In the genomic region with DNA sequence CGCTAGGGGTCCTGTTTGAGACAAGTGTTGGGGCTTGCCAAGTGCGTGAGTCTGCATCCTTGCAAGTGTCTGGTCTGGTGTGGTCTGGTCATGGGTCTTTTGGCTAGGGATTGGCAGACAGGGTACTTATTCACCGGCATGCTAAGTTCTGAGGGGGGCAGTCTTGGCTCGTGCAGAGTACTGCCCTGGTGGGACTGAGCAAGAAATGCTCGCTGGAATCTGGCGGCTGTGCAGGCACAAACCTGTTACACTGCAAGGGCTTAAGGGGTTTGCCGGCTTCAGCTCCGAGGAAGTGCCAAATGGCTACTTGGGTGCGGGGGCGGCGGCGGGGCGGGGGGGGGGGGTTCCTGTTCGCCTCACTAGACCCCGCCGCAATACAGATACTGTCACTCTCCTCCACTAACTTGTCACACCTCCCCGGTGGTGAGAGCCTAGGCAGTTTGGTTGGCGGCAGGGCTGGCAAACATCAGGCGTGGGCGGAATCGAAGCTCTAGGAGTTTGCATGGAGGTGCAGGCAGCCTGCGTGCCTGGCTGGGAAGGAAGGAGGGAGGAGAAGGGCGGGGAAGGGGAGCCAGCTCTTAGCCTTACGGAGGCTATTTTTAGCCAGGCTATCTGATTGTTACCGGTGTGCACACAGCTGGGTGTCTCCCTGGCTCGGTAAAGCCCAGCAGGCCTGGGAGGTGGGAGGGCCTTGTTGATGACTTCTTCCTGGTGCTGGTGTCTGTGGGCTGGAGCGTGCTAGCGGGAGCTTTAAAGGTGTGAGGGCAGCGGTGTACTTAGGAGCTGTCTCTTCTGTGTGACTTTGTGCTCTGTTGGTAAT, we compare ENCODE assay signal across 8 mouse cellular contexts. TPM values are rescaled to one million over a fixed set of nuclear protein-coding genes. Genes with fewer than 3 reads are reported as not detected.
A peak's percentile ranks its signal among the peaks of the same experiment; 100 is the strongest.
DNase-seq lines count a peak whose midpoint lies in the region; ATAC-seq and TF ChIP-seq lines count a peak whose summit lies in the region.

No protein-coding gene starts in this region.

- H3K9ac ChIP-seq in kidney, embryonic 15.5 days: peak overlapping the region; percentile 29; the same call in 1 of the 2 replicates
- peak overlapping the region; percentile 1; the same call in 1 of the 2 replicates for H3K9ac ChIP-seq in liver, adult 2 months (ENCODE audit: low read depth, low read length)
- H3K9ac ChIP-seq in stomach, embryonic 16.5 days (ENCODE audit: low read length): peak overlapping the region; percentile 72

- no peak overlapping the region for H3ac ChIP-seq in myocyte (ENCODE audit: control insufficient read depth, insufficient read length)

- peaks cover 15% of the 10 kb centered on the region; the same call in 1 of the 2 replicates for H3K36me3 ChIP-seq in heart, embryonic 10.5 days
- peaks cover 36% of the 10 kb centered on the region for H3K36me3 ChIP-seq in kidney, embryonic 15.5 days
- peaks cover 9% of the 10 kb centered on the region; the same call in 1 of the 2 replicates for H3K36me3 ChIP-seq in liver, adult 2 months (ENCODE audit: control insufficient read depth, insufficient read depth, low read length)
- H3K36me3 ChIP-seq in myocyte (ENCODE audit: control insufficient read depth, insufficient read depth): no peaks in the 10 kb centered on the region
- peaks cover 3% of the 10 kb centered on the region; the same call in 1 of the 2 replicates for H3K36me3 ChIP-seq in stomach, embryonic 16.5 days (ENCODE audit: control insufficient read depth, insufficient read depth, low read length)

- TF ChIP-seq POLR2A in bone marrow, adult 2 months (IDR thresholded peaks at IDR 0.05; ENCODE audit: borderline replicate concordance, control insufficient read depth, low read depth, low read length): peak; percentile 28; the same call in 1 of the 2 replicates
- TF ChIP-seq POLR2A in embryonic fibroblast, embryonic 13.5 days (IDR thresholded peaks at IDR 0.05; ENCODE audit: low read depth, low read length): 0 out of 2 replicates have a peak, but pooled peaks have one; percentile 22
- no peak for TF ChIP-seq POLR2A in liver, adult 2 months (IDR thresholded peaks at IDR 0.05; ENCODE audit: extremely low read depth, insufficient read depth, low read length)
- TF ChIP-seq POLR2A in myocyte (IDR thresholded peaks at IDR 0.05; ENCODE audit: insufficient read length, low read depth): no peak

- peak; percentile 61 to 66 for DNase-seq in B cell, adult 2 months
- peak; percentile 96 for DNase-seq in heart, embryonic 10.5 days (ENCODE audit: low spot score)
- peak; percentile 60 for DNase-seq in liver, adult 2 months (ENCODE audit: extremely low read depth, low read depth, low spot score)

- H3K4me3 ChIP-seq in bone marrow, adult 2 months (replicated peaks; ENCODE audit: control insufficient read depth, low read depth, low read length): peak overlapping the region; percentile 42
- peak overlapping the region; percentile 18 for H3K4me3 ChIP-seq in embryonic fibroblast, embryonic 13.5 days (ENCODE audit: insufficient read depth, low read length)
- H3K4me3 ChIP-seq in heart, embryonic 10.5 days: peak overlapping the region; percentile 66
- peak overlapping the region; percentile 40 for H3K4me3 ChIP-seq in kidney, embryonic 15.5 days (replicated peaks)
- peak overlapping the region; percentile 10 for H3K4me3 ChIP-seq in liver, adult 2 months (ENCODE audit: insufficient read depth, low read depth, low read length)
- H3K4me3 ChIP-seq in myocyte: peak overlapping the region; percentile 10
- H3K4me3 ChIP-seq in stomach, embryonic 16.5 days (replicated peaks; ENCODE audit: low read length): peak overlapping the region; percentile 47

- peaks cover 15% of the 10 kb centered on the region; the same call in 1 of the 2 replicates for H3K79me2 ChIP-seq in liver, adult 2 months (ENCODE audit: control insufficient read depth, insufficient read depth, low read length)
- H3K79me2 ChIP-seq in myocyte (ENCODE audit: control insufficient read depth, insufficient read depth): peaks cover 11% of the 10 kb centered on the region

- no peaks in the 10 kb centered on the region for H3K9me3 ChIP-seq in heart, embryonic 10.5 days
- no peaks in the 10 kb centered on the region for H3K9me3 ChIP-seq in kidney, embryonic 15.5 days (replicated peaks)
- no peaks in the 10 kb centered on the region for H3K9me3 ChIP-seq in stomach, embryonic 16.5 days (replicated peaks; ENCODE audit: control insufficient read depth, low read length)

- H3K4me1 ChIP-seq in bone marrow, adult 2 months (ENCODE audit: control insufficient read depth, insufficient read depth, low read length): peaks cover 6% of the 10 kb centered on the region
- H3K4me1 ChIP-seq in embryonic fibroblast, embryonic 13.5 days (ENCODE audit: control insufficient read depth, insufficient read depth, low read length): peaks cover 24% of the 10 kb centered on the region
- H3K4me1 ChIP-seq in heart, embryonic 10.5 days: peaks cover 50% of the 10 kb centered on the region
- H3K4me1 ChIP-seq in kidney, embryonic 15.5 days: peaks cover 50% of the 10 kb centered on the region
- H3K4me1 ChIP-seq in liver, adult 2 months (ENCODE audit: control insufficient read depth, insufficient read depth, low read length): peaks cover 28% of the 10 kb centered on the region
- H3K4me1 ChIP-seq in stomach, embryonic 16.5 days (ENCODE audit: control insufficient read depth, insufficient read depth, low read length): peaks cover 37% of the 10 kb centered on the region

- H3K27ac ChIP-seq in bone marrow, adult 2 months (ENCODE audit: control insufficient read depth, insufficient read depth, low read depth, low read length, poor library complexity): peak overlapping the region; percentile 23; the same call in 1 of the 2 replicates
- H3K27ac ChIP-seq in embryonic fibroblast, embryonic 13.5 days (ENCODE audit: insufficient read depth, low read length): peak overlapping the region; percentile 39; the same call in 1 of the 2 replicates
- H3K27ac ChIP-seq in heart, embryonic 10.5 days: peak overlapping the region; percentile 90
- H3K27ac ChIP-seq in kidney, embryonic 15.5 days: peak overlapping the region; percentile 67
- no peak overlapping the region for H3K27ac ChIP-seq in liver, adult 2 months (replicated peaks; ENCODE audit: insufficient read depth, low read depth, low read length)
- peak overlapping the region; percentile 76 for H3K27ac ChIP-seq in stomach, embryonic 16.5 days (ENCODE audit: low read length)

- peak overlapping the region; percentile 67 for H3K4me2 ChIP-seq in kidney, embryonic 15.5 days
- peak overlapping the region; percentile 68 for H3K4me2 ChIP-seq in myocyte (ENCODE audit: low read depth)
- peak overlapping the region; percentile 86 for H3K4me2 ChIP-seq in stomach, embryonic 16.5 days (ENCODE audit: low read depth, low read length)

- 4% methylated on average over 29 of the region's 29 CpGs for WGBS in bone marrow, adult 2 months
- 2% methylated on average over 29 of the region's 29 CpGs for WGBS in heart, embryonic 10.5 days
- whole genome bisulfite sequencing in kidney, embryonic 15.5 days: 2% methylated on average over 29 of the region's 29 CpGs
- 5% methylated on average over 29 of the region's 29 CpGs for WGBS in liver, adult 2 months
- WGBS in stomach, embryonic 16.5 days: 4% methylated on average over 29 of the region's 29 CpGs

- TF ChIP-seq CTCF in bone marrow, adult 2 months (IDR thresholded peaks at IDR 0.05; ENCODE audit: control insufficient read depth, insufficient read depth, low read length): no peak
- no peak for TF ChIP-seq CTCF in embryonic fibroblast, embryonic 13.5 days (IDR thresholded peaks at IDR 0.05; ENCODE audit: borderline replicate concordance, insufficient read depth, low read length)
- TF ChIP-seq CTCF in liver, adult 2 months (IDR thresholded peaks at IDR 0.05; ENCODE audit: low read depth, low read length): no peak

- no peaks in the 10 kb centered on the region for H3K27me3 ChIP-seq in heart, embryonic 10.5 days (ENCODE audit: insufficient read depth, poor library complexity, severe bottlenecking)
- no peaks in the 10 kb centered on the region for H3K27me3 ChIP-seq in kidney, embryonic 15.5 days
- no peaks in the 10 kb centered on the region for H3K27me3 ChIP-seq in liver, adult 2 months (ENCODE audit: control insufficient read depth, insufficient read depth, low read length)
- H3K27me3 ChIP-seq in myocyte (ENCODE audit: control insufficient read depth, insufficient read depth, insufficient read length): no peaks in the 10 kb centered on the region
- H3K27me3 ChIP-seq in stomach, embryonic 16.5 days (ENCODE audit: control insufficient read depth, insufficient read depth, low read length): no peaks in the 10 kb centered on the region

- peak; percentile 92 for ATAC-seq in kidney, embryonic 15.5 days (replicated peaks; ENCODE audit: low FRiP score)
- peak; percentile 93 for ATAC-seq in stomach, embryonic 16.5 days (ENCODE audit: insufficient read depth, low FRiP score)

RNA-seq across cellular contexts. Expression of a gene that starts 6.4 kb away (rescaled TPM):
- 9.6 and 18.0 TPM in 2 replicates for polyA plus RNA-seq in bone marrow, adult 2 months (2011; ENCODE audit: insufficient read depth, insufficient read length, low replicate concordance, missing spikeins)
- polyA plus RNA-seq in embryonic fibroblast, embryonic 13.5 days (2011; ENCODE audit: insufficient read length, low read depth, missing spikeins): 19.8 and 23.7 TPM in 2 replicates
- polyA plus RNA-seq in heart, embryonic 10.5 days (2016; fragmentation: Nextera tagmentation; extraction: Ambion mirVana): 4.8 and 4.9 TPM in 2 replicates
- 6.0 and 6.3 TPM in 2 replicates for polyA plus RNA-seq in kidney, embryonic 15.5 days (2015; fragmentation: Nextera tagmentation; extraction: Ambion mirVana)
- total RNA-seq in liver, adult 2 months (2014; rRNA removed): 1.7 and 2.3 TPM in 2 replicates
- 3.1 and 3.3 TPM in 2 replicates for polyA plus RNA-seq in liver, adult 2 months (2012; rRNA removed)
- polyA plus RNA-seq in myocyte (2012; fragmentation: generic; extraction: Trizol): 9.7 TPM
- polyA plus RNA-seq in stomach, embryonic 16.5 days (2015; fragmentation: Nextera tagmentation; extraction: Ambion mirVana): 5.2 and 5.9 TPM in 2 replicates

RNA-seq across cellular contexts. Expression of a gene that starts 24.7 kb away (rescaled TPM):
- polyA plus RNA-seq in bone marrow, adult 2 months (2011; ENCODE audit: insufficient read depth, insufficient read length, low replicate concordance, missing spikeins): 45.2 and 88.2 TPM in 2 replicates
- 4.9 and 6.1 TPM in 2 replicates for polyA plus RNA-seq in embryonic fibroblast, embryonic 13.5 days (2011; ENCODE audit: insufficient read length, low read depth, missing spikeins)
- 55.8 and 85.3 TPM in 2 replicates for polyA plus RNA-seq in heart, embryonic 10.5 days (2016; fragmentation: Nextera tagmentation; extraction: Ambion mirVana)
- 7.8 and 10.4 TPM in 2 replicates for polyA plus RNA-seq in kidney, embryonic 15.5 days (2015; fragmentation: Nextera tagmentation; extraction: Ambion mirVana)
- total RNA-seq in liver, adult 2 months (2014; rRNA removed): 0.28 and 0.40 TPM in 2 replicates
- polyA plus RNA-seq in liver, adult 2 months (2012; rRNA removed): 0.22 and 0.66 TPM in 2 replicates
- 1.2 TPM for polyA plus RNA-seq in myocyte (2012; fragmentation: generic; extraction: Trizol)
- 11.2 and 12.1 TPM in 2 replicates for polyA plus RNA-seq in stomach, embryonic 16.5 days (2015; fragmentation: Nextera tagmentation; extraction: Ambion mirVana)

RNA-seq across cellular contexts. Expression of a gene that starts 29.8 kb away (rescaled TPM):
- 0.31 and 0.35 TPM in 2 replicates for polyA plus RNA-seq in bone marrow, adult 2 months (2011; ENCODE audit: insufficient read depth, insufficient read length, low replicate concordance, missing spikeins)
- 1.3 and 2.3 TPM in 2 replicates for polyA plus RNA-seq in embryonic fibroblast, embryonic 13.5 days (2011; ENCODE audit: insufficient read length, low read depth, missing spikeins)
- polyA plus RNA-seq in heart, embryonic 10.5 days (2016; fragmentation: Nextera tagmentation; extraction: Ambion mirVana): 0.74 and 0.85 TPM in 2 replicates
- 1.9 and 2.1 TPM in 2 replicates for polyA plus RNA-seq in kidney, embryonic 15.5 days (2015; fragmentation: Nextera tagmentation; extraction: Ambion mirVana)
- 1.5 and 1.6 TPM in 2 replicates for total RNA-seq in liver, adult 2 months (2014; rRNA removed)
- 0.66 and 0.99 TPM in 2 replicates for polyA plus RNA-seq in liver, adult 2 months (2012; rRNA removed)
- polyA plus RNA-seq in myocyte (2012; fragmentation: generic; extraction: Trizol): 0.19 TPM
- 2.5 and 3.2 TPM in 2 replicates for polyA plus RNA-seq in stomach, embryonic 16.5 days (2015; fragmentation: Nextera tagmentation; extraction: Ambion mirVana)

RNA-seq across cellular contexts. Expression of a gene that starts 48.1 kb away (rescaled TPM):
- 7.4 and 8.9 TPM in 2 replicates for polyA plus RNA-seq in bone marrow, adult 2 months (2011; ENCODE audit: insufficient read depth, insufficient read length, low replicate concordance, missing spikeins)
- 45.2 and 47.4 TPM in 2 replicates for polyA plus RNA-seq in embryonic fibroblast, embryonic 13.5 days (2011; ENCODE audit: insufficient read length, low read depth, missing spikeins)
- 61.5 and 70.6 TPM in 2 replicates for polyA plus RNA-seq in heart, embryonic 10.5 days (2016; fragmentation: Nextera tagmentation; extraction: Ambion mirVana)
- polyA plus RNA-seq in kidney, embryonic 15.5 days (2015; fragmentation: Nextera tagmentation; extraction: Ambion mirVana): 53.1 and 55.9 TPM in 2 replicates
- 22.1 and 26.5 TPM in 2 replicates for total RNA-seq in liver, adult 2 months (2014; rRNA removed)
- 18.8 and 19.4 TPM in 2 replicates for polyA plus RNA-seq in liver, adult 2 months (2012; rRNA removed)
- 21.9 TPM for polyA plus RNA-seq in myocyte (2012; fragmentation: generic; extraction: Trizol)
- polyA plus RNA-seq in stomach, embryonic 16.5 days (2015; fragmentation: Nextera tagmentation; extraction: Ambion mirVana): 58.6 and 58.8 TPM in 2 replicates

Comparison
In these comparisons a context has a peak if more than half of its experiments do, and no peak if none do; other contexts are left out.
1. H3K4me3 ChIP-seq: peak in every context shown above with its lines; median percentile 66 in heart, embryonic 10.5 days; 47 in stomach, embryonic 16.5 days; 42 in bone marrow, adult 2 months; 40 in kidney, embryonic 15.5 days; 18 in embryonic fibroblast, embryonic 13.5 days; 10 in liver, adult 2 months; 10 in myocyte.
2. POLR2A ChIP-seq: peak in bone marrow, adult 2 months (single experiment) and embryonic fibroblast, embryonic 13.5 days (single experiment); none in liver, adult 2 months (single experiment) and myocyte (single experiment).
3. H3K9ac ChIP-seq: peak in every context shown above with its lines; median percentile 72 in stomach, embryonic 16.5 days; 29 in kidney, embryonic 15.5 days; 1 in liver, adult 2 months.
4. Peak in every context shown above with its lines, with median percentiles within 50 percentile points of each other: DNase-seq and H3K4me2 ChIP-seq.